Mouse (Mus musculus) 3134 (cell line): ENCODE results near the gene Ppp2r5c.

Experiments used
- DNase-seq: peaks from one replicate; pipeline ENCODE4 v3.0.0-alpha.2; 2011; ENCODE audit warnings: low spot score; ENCODE audit not compliant: insufficient read length; ENCODE audit errors: extremely low read depth

Ppp2r5c gene

GRCm38 (mm10) chr12:110438367-110438973 lies 8.4 kb upstream of the Ppp2r5c start:
- no peak for DNase-seq

- no peak for DNase-seq
These were observed 4.7 kb upstream of the Ppp2r5c start for GRCm38 (mm10) chr12:110442238-110442637.

GRCm38 (mm10) chr12:110444530-110444929 lies 2.4 kb upstream of the Ppp2r5c start:
- DNase-seq = no peak

- no peak for DNase-seq
These were observed 1.1 kb upstream of the Ppp2r5c start for GRCm38 (mm10) chr12:110445775-110446174.

GRCm38 (mm10) chr12:110447306-110447705 lies 386 bp downstream of the Ppp2r5c start:
- DNase-seq = peak; percentile 56

GRCm38 (mm10) chr12:110448767-110449166 lies 1.8 kb downstream of the Ppp2r5c start:
- no peak for DNase-seq

- DNase-seq = peak; percentile 26
These were observed 7.3 kb downstream of the Ppp2r5c start for GRCm38 (mm10) chr12:110454223-110454622.

- no peak for DNase-seq
These were observed 9.1 kb downstream of the Ppp2r5c start for GRCm38 (mm10) chr12:110456024-110456423.

GRCm38 (mm10) chr12:110458667-110459066 lies 11.7 kb downstream of the Ppp2r5c start:
- DNase-seq = no peak

GRCm38 (mm10) chr12:110460418-110461300 lies 13.7 kb downstream of the Ppp2r5c start:
- peak; percentile 56 for DNase-seq

- DNase-seq = no peak
These were observed 16.8 kb downstream of the Ppp2r5c start for GRCm38 (mm10) chr12:110463711-110464110.

- DNase-seq = no peak
These were observed 24.5 kb downstream of the Ppp2r5c start for GRCm38 (mm10) chr12:110471426-110471825.

- DNase-seq = peak; percentile 39
These were observed 25.3 kb downstream of the Ppp2r5c start for GRCm38 (mm10) chr12:110472247-110472646.

- DNase-seq = peak; percentile 23
These were observed 27.6 kb downstream of the Ppp2r5c start for GRCm38 (mm10) chr12:110474497-110474896.

GRCm38 (mm10) chr12:110476561-110476960 lies 29.6 kb downstream of the Ppp2r5c start:
- no peak for DNase-seq

- no peak for DNase-seq
These were observed 31.0 kb downstream of the Ppp2r5c start for GRCm38 (mm10) chr12:110477906-110478305.

GRCm38 (mm10) chr12:110478601-110479008 lies 31.7 kb downstream of the Ppp2r5c start:
- no peak for DNase-seq

GRCm38 (mm10) chr12:110479268-110479667 lies 32.3 kb downstream of the Ppp2r5c start:
- no peak for DNase-seq

GRCm38 (mm10) chr12:110480701-110481100 lies 33.8 kb downstream of the Ppp2r5c start:
- no peak for DNase-seq

GRCm38 (mm10) chr12:110483761-110484160 lies 36.8 kb downstream of the Ppp2r5c start:
- DNase-seq = no peak

GRCm38 (mm10) chr12:110484824-110485584 lies 38.1 kb downstream of the Ppp2r5c start:
- DNase-seq = no peak
